Mouse (Mus musculus): Measurements from ENCODE around the gene Actg1. TPM values are rescaled to one million over a fixed set of nuclear protein-coding genes. Genes with fewer than 3 reads are reported as not detected.
"Not testable (repeated sequence)": the region's sequence is repeated elsewhere in the genome, so short reads cannot be mapped to it uniquely, and the experiment has no call there.

Actg1 gene
- polyA plus RNA-seq, 1 experiment from 2014 or later, result 3,229 TPM

DNA sequence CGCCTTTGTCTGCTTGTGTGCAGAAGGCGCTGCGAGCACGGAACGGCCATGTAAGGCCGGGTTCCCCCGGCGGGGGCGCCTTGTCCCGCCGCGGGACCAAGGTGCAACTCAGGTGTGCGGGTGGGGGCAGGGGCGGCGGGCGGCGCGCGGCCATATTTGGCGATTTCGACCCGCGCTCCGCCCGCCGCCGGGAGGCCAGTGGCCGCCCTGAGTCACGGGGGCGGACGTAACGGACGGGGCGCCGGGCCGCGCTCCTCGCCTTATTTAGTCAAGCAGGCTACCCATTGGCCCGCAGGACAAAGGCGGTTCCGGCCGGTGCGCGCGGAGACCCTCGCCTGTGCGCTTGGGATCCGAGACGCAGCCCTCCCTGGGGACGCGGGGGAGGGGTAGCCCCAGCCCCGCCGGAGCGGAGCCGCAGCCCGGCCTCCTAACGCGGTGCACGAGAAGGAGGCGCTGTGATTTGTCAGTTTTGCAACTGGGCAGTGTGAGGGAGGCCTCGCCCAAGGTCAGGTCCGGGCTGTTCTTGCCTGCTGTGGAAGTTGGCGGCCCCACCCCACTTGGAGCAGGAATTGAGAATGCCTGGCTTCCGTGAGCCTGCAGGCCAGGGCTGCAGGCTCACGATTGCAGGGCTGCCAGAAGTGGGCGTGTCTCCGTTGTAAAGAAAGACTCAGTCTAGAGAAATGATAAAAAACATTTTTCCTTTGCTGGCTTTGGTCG is 1.8 kb upstream of the Actg1 start:
- H3K36me3 ChIP-seq (ENCODE audit: poor library complexity, severe bottlenecking), result peaks cover 15% of the 10 kb centered on the region
- H3K9me3 ChIP-seq (replicated peaks), result no peaks in the 10 kb centered on the region
- H3K27ac ChIP-seq, result peak overlapping the region; percentile 100
- no peaks in the 10 kb centered on the region for H3K27me3 ChIP-seq
- H3K4me2 ChIP-seq, result peak overlapping the region; percentile 97
- 4% methylated on average over 68 of the region's 68 CpGs for WGBS
- peak; percentile 57 for ATAC-seq
- peaks cover 50% of the 10 kb centered on the region for H3K4me1 ChIP-seq
- H3K4me3 ChIP-seq, result peak overlapping the region; percentile 100
- peak overlapping the region; percentile 100 for H3K9ac ChIP-seq

DNA sequence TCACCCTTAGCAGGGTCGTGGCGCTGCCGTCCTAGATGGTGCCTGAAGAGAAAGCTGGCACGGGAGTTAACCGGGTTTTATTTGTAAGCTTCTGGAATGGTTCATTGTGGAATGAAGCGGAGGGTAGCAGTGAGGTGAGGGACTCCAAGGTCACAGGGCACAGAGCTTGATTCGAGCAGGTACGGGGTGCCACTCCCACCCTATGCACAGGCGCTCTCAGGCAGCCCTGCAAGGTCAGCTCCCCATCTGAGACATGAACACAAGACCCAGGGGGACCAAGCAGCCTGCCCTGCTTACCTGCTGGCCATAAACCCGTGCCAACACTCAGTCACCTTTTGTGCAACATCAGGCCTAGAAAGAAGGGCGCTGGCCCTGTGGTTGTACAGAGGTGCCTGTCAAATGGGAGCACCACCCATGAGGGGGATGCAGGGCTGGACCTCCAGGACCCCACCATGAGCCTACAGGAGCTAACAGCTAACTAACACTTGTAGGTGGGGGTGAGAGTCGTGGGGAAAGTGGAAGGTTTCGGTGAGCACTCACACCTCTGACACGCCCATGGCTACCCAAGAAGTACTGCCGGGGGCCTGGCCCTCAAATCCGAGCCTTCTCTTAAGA is 1.1 kb upstream of the Actg1 start:
- H3K27ac ChIP-seq, result peak overlapping the region; percentile 100
- H3K27me3 ChIP-seq, result no peaks in the 10 kb centered on the region
- 3% methylated on average over 16 of the region's 16 CpGs for WGBS
- peaks cover 57% of the 10 kb centered on the region for H3K4me1 ChIP-seq
- 0 out of 2 replicates have a peak, but pooled peaks have one; percentile 0 for ATAC-seq
- peak overlapping the region; percentile 97 for H3K4me2 ChIP-seq
- H3K36me3 ChIP-seq (ENCODE audit: poor library complexity, severe bottlenecking), result peaks cover 21% of the 10 kb centered on the region
- peak overlapping the region; percentile 100 for H3K4me3 ChIP-seq
- no peaks in the 10 kb centered on the region for H3K9me3 ChIP-seq (replicated peaks)
- peak overlapping the region; percentile 100 for H3K9ac ChIP-seq

DNA sequence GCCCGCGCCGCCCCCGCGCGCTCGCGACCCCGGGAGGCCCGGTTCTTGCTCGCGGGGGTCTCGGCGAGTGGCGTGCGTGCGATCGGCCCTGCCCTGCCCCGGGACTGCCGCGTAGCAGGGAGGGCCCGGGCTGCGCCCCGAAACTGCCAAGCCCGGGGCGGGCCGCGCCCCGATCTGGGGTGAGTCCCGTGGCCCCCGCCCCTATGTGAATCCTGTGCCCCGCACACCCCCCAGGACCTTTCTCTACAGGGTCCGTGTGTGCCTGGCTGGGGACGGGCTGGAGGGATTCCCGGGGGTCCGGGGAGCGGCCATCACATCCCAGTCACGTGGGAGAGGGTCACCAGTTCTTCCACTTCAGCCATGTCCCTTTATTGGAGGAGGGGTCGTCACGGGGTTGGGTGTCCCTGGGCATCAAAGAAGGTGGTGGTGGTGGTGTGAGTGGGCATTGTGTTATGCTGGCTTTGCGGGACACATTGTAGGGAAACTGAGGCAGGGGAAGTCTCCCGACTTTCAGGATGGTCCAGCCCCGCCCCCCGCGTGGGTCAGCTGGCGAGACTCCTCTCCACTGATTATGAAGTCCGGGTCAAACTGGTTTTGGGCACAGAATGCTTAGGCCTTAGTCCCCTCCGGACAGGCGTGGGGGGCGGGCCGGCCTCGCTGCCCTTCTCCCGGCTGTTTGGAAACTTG is 485 bp upstream of the Actg1 start:
- peak; percentile 30 for ATAC-seq
- Histone ChIP-seq H3K27ac (peak overlapping the region; percentile 100), H3K9me3 (replicated peaks) (no peaks in the 10 kb centered on the region), H3K4me2 (peak overlapping the region; percentile 97), H3K4me1 (peaks cover 61% of the 10 kb centered on the region), H3K9ac (peak overlapping the region; percentile 100), H3K27me3 (no peaks in the 10 kb centered on the region), H3K36me3 (ENCODE audit: poor library complexity, severe bottlenecking) (peaks cover 27% of the 10 kb centered on the region), H3K4me3 (peak overlapping the region; percentile 100)
- 1% methylated on average over 41 of the region's 53 CpGs for WGBS

GRCm38 (mm10) chr11:120347301-120347700 is 1.0 kb downstream of the Actg1 start:
- Histone ChIP-seq H3K4me1 (peaks cover 46% of the 10 kb centered on the region), H3K9ac (peak overlapping the region; percentile 100), H3K27me3 (no peaks in the 10 kb centered on the region), H3K4me3 (peak overlapping the region; percentile 100), H3K36me3 (ENCODE audit: poor library complexity, severe bottlenecking) (peaks cover 27% of the 10 kb centered on the region), H3K9me3 (replicated peaks) (no peaks in the 10 kb centered on the region), H3K4me2 (peak overlapping the region; percentile 97), H3K27ac (peak overlapping the region; percentile 100)
- 5% methylated on average over 9 of the region's 10 CpGs for WGBS
- no peak for ATAC-seq

- Histone ChIP-seq H3K36me3 (ENCODE audit: poor library complexity, severe bottlenecking) (peaks cover 27% of the 10 kb centered on the region), H3K9ac (peak overlapping the region; percentile 67), H3K4me2 (peak overlapping the region; percentile 73), H3K4me3 (peak overlapping the region; percentile 50), H3K4me1 (peaks cover 39% of the 10 kb centered on the region)
- H3K27ac ChIP-seq; ATAC-seq; H3K27me3 ChIP-seq; H3K9me3 ChIP-seq (replicated peaks): not testable (repeated sequence)
- 75% methylated on average over 11 of the region's 13 CpGs for WGBS
Measured at GRCm38 (mm10) chr11:120346383-120347034, 1.8 kb downstream of the Actg1 start.

GRCm38 (mm10) chr11:120345067-120345681 is 3.2 kb downstream of the Actg1 start:
- H3K4me3 ChIP-seq, result peak overlapping the region; percentile 34
- H3K27me3 ChIP-seq, result no peaks in the 10 kb centered on the region
- H3K27ac ChIP-seq, result peak overlapping the region; percentile 59
- WGBS, result 21% methylated on average over 1 of the region's 1 CpGs
- no peak for ATAC-seq
- peaks cover 26% of the 10 kb centered on the region for H3K4me1 ChIP-seq
- H3K36me3 ChIP-seq (ENCODE audit: poor library complexity, severe bottlenecking), result peaks cover 27% of the 10 kb centered on the region
- peak overlapping the region; percentile 57 for H3K9ac ChIP-seq
- H3K9me3 ChIP-seq (replicated peaks), result no peaks in the 10 kb centered on the region
- H3K4me2 ChIP-seq, result peak overlapping the region; percentile 70

GRCm38 (mm10) chr11:120344310-120344920 is 3.9 kb downstream of the Actg1 start:
- Histone ChIP-seq H3K4me3 (peak overlapping the region; percentile 34), H3K9ac (no peak overlapping the region), H3K36me3 (ENCODE audit: poor library complexity, severe bottlenecking) (peaks cover 27% of the 10 kb centered on the region), H3K9me3 (replicated peaks) (no peaks in the 10 kb centered on the region), H3K27me3 (no peaks in the 10 kb centered on the region), H3K27ac (peak overlapping the region; percentile 8; the same call in 1 of the 2 replicates), H3K4me2 (peak overlapping the region; percentile 70), H3K4me1 (peaks cover 23% of the 10 kb centered on the region)
- ATAC-seq, result no peak
- WGBS, result 70% methylated on average over 5 of the region's 5 CpGs

DNA sequence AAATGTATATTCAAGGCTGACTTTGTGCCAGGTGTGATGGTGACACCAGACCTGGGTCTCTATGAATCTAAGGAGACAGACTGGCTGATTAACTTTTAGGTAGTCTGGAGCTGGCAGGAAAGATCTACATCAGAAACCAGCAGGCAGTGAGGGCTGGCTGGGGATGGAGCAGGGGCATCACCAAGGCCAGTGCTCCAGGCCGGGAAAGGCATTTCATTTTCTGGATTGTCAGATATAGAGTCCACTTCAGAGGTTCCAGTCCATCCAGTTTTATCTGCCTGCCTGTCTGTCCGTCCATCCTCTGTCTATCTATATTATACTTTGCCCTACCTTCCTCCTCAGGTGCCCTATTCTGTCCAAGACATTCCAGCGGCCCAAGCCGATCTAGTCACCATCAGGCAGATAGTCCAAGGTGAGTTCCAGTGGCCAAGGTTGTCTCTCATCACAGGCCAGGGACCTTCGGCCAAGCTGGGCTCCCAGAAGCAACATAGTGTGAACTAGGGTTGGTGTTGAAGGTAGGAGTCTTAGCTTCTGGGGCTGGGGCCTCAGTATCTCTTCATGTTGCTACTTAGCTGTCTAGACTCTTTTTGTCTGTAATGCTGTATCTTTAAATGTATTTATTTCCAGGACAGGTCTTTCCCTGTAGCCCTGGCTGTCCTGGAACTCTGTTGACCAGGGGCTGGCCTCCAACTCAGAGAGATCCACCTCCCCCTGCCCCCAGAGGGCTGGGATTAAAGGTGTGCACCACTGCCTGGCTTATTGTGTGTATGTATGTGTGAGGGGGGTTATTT is 4.6 kb downstream of the Actg1 start:
- Histone ChIP-seq H3K9me3 (replicated peaks) (no peaks in the 10 kb centered on the region), H3K4me1 (peaks cover 20% of the 10 kb centered on the region), H3K4me2 (peak overlapping the region; percentile 70), H3K36me3 (ENCODE audit: poor library complexity, severe bottlenecking) (peaks cover 27% of the 10 kb centered on the region), H3K4me3 (no peak overlapping the region), H3K9ac (no peak overlapping the region), H3K27ac (peak overlapping the region; percentile 8; the same call in 1 of the 2 replicates), H3K27me3 (no peaks in the 10 kb centered on the region)
- WGBS, result 84% methylated on average over 5 of the region's 5 CpGs
- ATAC-seq, result no peak

DNA sequence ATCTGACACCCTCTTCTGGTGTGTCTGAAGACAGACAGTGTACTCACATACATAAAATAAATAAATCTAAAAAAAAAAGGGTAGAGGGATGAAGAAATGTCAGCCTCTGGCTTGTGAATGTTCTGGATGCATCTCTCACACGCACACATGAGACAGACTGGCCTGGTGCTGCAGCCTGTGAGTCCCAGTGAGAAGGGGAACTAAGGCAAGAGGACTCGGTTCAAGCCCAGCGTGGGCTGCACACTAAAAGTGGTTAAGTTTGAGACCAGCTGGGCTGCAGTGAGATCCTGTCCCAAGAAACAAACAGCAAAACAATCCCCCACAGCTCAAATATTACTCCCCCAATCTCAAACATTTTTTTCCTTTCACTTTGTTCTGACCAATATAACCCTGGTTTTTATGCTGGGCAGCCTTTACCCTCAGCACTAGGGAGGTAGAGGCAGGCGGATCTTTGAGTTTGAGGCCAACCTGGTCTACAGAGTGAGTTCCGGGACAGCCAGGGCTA is 5.6 kb downstream of the Actg1 start:
- Histone ChIP-seq H3K9me3 (replicated peaks) (no peaks in the 10 kb centered on the region), H3K4me3 (no peak overlapping the region), H3K27me3 (no peaks in the 10 kb centered on the region), H3K27ac (no peak overlapping the region), H3K36me3 (ENCODE audit: poor library complexity, severe bottlenecking) (peaks cover 27% of the 10 kb centered on the region), H3K9ac (no peak overlapping the region), H3K4me2 (no peak overlapping the region), H3K4me1 (peaks cover 20% of the 10 kb centered on the region)
- WGBS, result 87% methylated on average over 5 of the region's 5 CpGs
- no peak for ATAC-seq

GRCm38 (mm10) chr11:120341661-120342060 is 6.7 kb downstream of the Actg1 start:
- Histone ChIP-seq H3K9me3 (replicated peaks) (no peaks in the 10 kb centered on the region), H3K27me3 (no peaks in the 10 kb centered on the region), H3K4me1 (peaks cover 20% of the 10 kb centered on the region), H3K4me2 (no peak overlapping the region), H3K36me3 (ENCODE audit: poor library complexity, severe bottlenecking) (peaks cover 21% of the 10 kb centered on the region), H3K27ac (no peak overlapping the region), H3K9ac (no peak overlapping the region), H3K4me3 (no peak overlapping the region)
- WGBS, result 91% methylated on average over 4 of the region's 4 CpGs
- no peak for ATAC-seq

Measured in forebrain, embryonic 13.5 days (tissue).